Mouse (Mus musculus) erythroblast, embryonic 14.5 days (primary cell): ENCODE measurements around the gene Tmsb4x. TPM values are rescaled to one million over a fixed set of nuclear protein-coding genes. Genes with fewer than 3 reads are reported as not detected.

Experiments used
- H3K27me3 ChIP-seq: 2 replicates; pipeline ENCODE4 v1.6.1; 2012; ENCODE audit warnings: inconsistent platforms; ENCODE audit not compliant: control insufficient read depth
- H3K36me3 ChIP-seq: 2 replicates; pipeline ENCODE4 v1.6.1; 2012; ENCODE audit warnings: mild to moderate bottlenecking, inconsistent platforms; ENCODE audit not compliant: control insufficient read depth
- H3K4me1 ChIP-seq: 2 replicates; pipeline ENCODE4 v1.6.1; 2012; ENCODE audit warnings: inconsistent platforms; ENCODE audit not compliant: control insufficient read depth
- H3K4me3 ChIP-seq: replicated peaks from 2 replicates; pipeline ENCODE3; 2012; ENCODE audit warnings: moderate library complexity, mild to moderate bottlenecking, inconsistent platforms
- H3K9me3 ChIP-seq: 2 replicates; pipeline ENCODE4 v1.6.1; 2012; ENCODE audit warnings: low read length, inconsistent platforms, mixed read lengths; ENCODE audit not compliant: control insufficient read depth
- GATA1 ChIP-seq: IDR thresholded peaks from 2 replicates; pipeline ENCODE4 v1.6.1; 2012; ENCODE audit warnings: low read length, inconsistent platforms, mixed read lengths
- TAL1 ChIP-seq: IDR thresholded peaks from 3 replicates; pipeline ENCODE4 v1.6.1; 2012; ENCODE audit warnings: low read length, inconsistent platforms, mixed read lengths
- polyA plus RNA-seq: library from polyadenylated mRNA; stranded (reverse); fragments of >175 nt; gene quantifications from 2 replicates; pipeline ENCODE4 v1.2.3, GENCODE M21; 2012

The Tmsb4x gene
- polyA plus RNA-seq, 1 experiment = 1.1 TPM

DNA sequence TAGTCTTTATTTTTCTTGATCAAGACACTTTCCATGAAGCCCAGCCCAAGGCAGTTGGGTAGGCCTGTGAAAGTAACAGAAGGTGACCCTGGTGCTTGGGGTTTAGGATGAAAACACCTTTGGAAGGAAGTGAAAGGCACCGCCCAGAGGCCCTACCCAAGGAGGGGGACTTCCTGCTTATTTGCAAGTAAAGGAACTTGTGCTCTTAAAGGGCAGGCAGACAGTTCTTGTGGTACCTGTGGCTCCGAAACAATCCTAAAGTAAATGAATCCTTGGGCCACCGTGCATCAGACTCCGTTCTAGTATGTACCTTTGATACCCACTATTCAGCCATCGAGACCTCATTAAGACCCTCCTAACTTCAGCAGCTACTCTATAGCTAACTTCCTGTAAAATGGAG is 17.5 kb upstream of the Tmsb4x start:
- Histone ChIP-seq H3K27me3 (no peaks in the 10 kb centered on the region), H3K9me3 (no peaks in the 10 kb centered on the region), H3K36me3 (no peaks in the 10 kb centered on the region), H3K4me3 (no peak overlapping the region), H3K4me1 (no peaks in the 10 kb centered on the region)
- TF ChIP-seq TAL1 (no peak), GATA1 (no peak)

DNA sequence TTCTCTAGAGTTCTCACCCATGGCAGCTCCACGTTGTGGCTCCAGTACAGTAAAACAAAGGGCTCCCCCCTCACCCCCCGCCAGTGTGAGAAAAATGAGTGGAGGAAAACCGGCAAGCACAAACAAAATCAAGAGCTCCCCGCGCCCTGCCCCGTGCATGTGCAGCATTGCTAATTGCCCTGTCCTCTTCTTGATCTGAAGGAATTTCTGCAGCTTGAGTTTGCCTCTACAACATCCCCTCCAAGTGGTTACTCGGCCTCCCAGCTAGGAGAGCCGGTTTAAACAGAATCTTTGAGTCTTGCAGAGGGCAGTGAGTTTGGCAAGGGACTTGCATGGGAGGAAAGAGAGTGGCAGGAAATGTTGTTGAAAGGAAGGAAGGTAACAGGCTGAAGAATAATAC is 3.6 kb upstream of the Tmsb4x start:
- Histone ChIP-seq H3K27me3 (peaks cover 30% of the 10 kb centered on the region), H3K36me3 (no peaks in the 10 kb centered on the region), H3K4me1 (peaks cover 5% of the 10 kb centered on the region), H3K4me3 (no peak overlapping the region), H3K9me3 (peaks cover 6% of the 10 kb centered on the region; the same call in 1 of the 2 replicates)
- TF ChIP-seq GATA1 (no peak), TAL1 (no peak)

DNA sequence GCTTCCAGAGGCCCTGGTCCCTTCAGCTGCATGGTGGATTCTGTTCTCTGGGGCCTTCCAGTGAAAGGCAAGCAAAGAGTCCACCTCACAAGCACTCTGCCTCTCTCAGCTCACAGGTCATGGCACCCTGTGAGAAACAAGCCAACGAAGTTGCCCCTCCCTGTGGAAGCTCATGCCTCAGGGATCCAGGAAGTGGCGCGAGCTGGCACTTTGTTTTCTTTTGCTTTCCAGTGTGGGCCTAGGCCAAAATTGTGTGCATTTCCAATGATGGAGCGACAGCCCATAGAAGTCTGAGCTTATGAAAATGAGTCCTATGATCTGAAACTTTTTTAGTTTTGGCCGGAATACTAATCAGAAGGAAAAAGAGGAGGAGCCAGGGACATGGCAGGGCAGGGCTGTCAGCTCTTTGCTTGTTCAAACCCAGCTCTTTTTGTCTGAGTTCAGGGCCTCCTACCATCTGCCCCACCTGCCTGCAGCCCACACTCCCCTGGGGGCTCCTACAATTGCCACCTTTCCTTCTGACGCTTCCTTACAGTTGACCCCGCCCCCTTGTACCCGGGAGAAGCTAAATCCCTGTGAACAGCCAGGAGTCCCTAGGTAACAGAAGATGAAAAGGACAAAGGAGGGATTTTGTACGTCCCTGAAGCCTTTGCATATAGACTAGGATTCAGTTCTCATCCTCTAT is 2.9 kb upstream of the Tmsb4x start:
- no peak overlapping the region for H3K4me3 ChIP-seq
- no peak for TF ChIP-seq TAL1
- TF ChIP-seq GATA1 = no peak
- peaks cover 36% of the 10 kb centered on the region for H3K27me3 ChIP-seq
- H3K36me3 ChIP-seq = no peaks in the 10 kb centered on the region
- H3K9me3 ChIP-seq = peaks cover 6% of the 10 kb centered on the region; the same call in 1 of the 2 replicates
- H3K4me1 ChIP-seq = peaks cover 5% of the 10 kb centered on the region

DNA sequence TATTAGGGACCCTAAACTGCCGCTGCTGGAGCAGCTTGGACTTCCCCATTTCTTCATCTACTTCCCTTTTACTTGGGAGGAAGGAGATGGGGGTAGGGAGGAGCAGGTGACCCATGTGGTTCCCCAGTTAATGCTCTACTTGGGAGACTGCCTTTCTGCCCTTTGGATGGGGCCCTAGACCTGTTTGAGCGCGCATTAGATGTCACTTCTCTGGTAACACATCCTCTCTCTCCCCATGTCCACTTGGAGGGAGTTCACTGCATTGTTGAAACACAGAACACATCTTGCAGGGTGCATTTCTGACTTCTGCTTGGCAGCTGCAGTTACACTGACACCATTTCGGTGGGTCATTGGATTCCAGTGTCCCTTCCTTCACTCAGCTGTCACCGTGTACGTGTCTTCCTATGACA is 1.2 kb upstream of the Tmsb4x start:
- H3K4me1 ChIP-seq = peaks cover 5% of the 10 kb centered on the region
- H3K4me3 ChIP-seq = no peak overlapping the region
- no peak for TF ChIP-seq TAL1
- TF ChIP-seq GATA1 = no peak
- H3K36me3 ChIP-seq = no peaks in the 10 kb centered on the region
- H3K9me3 ChIP-seq = peaks cover 6% of the 10 kb centered on the region; the same call in 1 of the 2 replicates
- peaks cover 38% of the 10 kb centered on the region for H3K27me3 ChIP-seq

DNA sequence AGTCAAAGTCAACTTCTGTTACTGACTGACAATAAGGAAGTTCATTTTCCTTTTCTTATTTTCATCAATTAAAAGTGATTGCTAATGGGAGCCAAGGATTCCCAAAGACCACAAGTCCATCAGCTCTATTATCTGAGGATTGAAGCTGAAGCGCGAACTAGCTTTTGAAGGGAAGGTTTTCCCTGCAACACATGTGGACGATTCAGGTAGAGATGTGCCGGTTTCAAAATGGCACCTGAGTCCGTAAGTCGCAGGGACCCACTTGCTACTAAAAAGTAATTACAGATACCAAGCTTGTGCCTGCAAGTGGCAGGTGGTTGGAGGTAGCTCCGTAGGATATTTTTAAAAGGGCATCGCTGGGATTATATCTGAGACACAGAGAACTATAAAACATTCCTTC is 713 bp upstream of the Tmsb4x start:
- Histone ChIP-seq H3K4me3 (no peak overlapping the region), H3K4me1 (peaks cover 5% of the 10 kb centered on the region), H3K36me3 (no peaks in the 10 kb centered on the region), H3K9me3 (peaks cover 6% of the 10 kb centered on the region; the same call in 1 of the 2 replicates), H3K27me3 (peaks cover 38% of the 10 kb centered on the region)
- no peak for TF ChIP-seq GATA1
- TF ChIP-seq TAL1 = no peak

DNA sequence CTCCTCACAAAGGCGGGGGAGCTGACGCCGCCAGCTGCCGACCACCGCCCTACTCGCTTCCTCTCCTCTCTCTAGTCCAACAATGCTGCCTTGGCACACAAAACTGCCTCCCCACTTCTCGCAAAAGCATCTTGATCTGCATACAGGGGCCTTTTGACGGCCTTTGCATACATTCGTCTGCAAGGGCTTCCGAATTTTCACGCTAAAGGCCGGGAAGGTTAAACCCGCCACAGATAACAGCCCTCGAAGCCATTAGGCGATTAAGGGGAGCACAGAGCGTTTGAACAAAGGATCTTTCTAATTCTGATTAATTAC is 652 bp downstream of the Tmsb4x start:
- H3K4me3 ChIP-seq = peak overlapping the region; percentile 54
- no peak for TF ChIP-seq TAL1
- no peak for TF ChIP-seq GATA1
- H3K4me1 ChIP-seq = peaks cover 5% of the 10 kb centered on the region
- H3K36me3 ChIP-seq = no peaks in the 10 kb centered on the region
- peaks cover 6% of the 10 kb centered on the region; the same call in 1 of the 2 replicates for H3K9me3 ChIP-seq
- H3K27me3 ChIP-seq = peaks cover 38% of the 10 kb centered on the region

DNA sequence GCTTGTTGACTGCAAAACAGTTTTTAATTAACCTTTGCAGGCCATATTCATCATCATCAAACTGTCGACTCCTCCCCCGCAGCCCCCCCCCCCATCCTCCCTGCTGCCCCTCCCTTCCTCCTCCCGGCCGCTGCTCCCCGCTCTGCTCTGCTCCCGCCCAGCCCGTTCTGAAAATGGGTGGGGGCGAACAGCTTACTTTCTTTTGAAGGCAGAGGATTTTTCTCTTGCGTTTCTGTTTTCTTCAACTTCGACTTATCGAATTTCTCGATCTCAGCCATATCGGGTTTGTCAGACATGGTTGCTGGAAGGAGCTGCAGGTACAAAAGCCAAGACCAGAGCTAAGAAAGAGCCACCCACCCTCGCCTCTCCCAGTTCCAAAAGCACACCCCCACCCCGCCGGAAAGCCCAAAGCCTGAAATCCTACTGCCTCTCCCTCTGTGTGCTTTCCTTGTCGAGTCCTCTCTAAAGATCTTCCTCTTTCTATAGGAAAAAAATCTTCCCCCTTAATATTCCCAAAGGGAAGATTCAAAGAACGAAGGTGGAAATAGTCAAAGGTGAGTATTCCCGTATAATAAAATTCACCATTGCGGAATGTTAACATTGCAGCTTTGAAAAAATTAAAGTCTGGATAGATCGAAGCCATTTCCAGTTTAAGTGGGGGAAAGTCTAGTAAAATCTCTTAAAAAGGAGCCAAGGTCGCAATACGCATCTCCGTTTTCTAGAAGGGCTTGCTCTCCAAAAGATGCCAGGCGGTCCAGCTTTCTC is 1.2 kb downstream of the Tmsb4x start:
- H3K27me3 ChIP-seq = peaks cover 38% of the 10 kb centered on the region
- peak overlapping the region; percentile 54 for H3K4me3 ChIP-seq
- TF ChIP-seq GATA1 (no peak), TAL1 (no peak)
- peaks cover 6% of the 10 kb centered on the region; the same call in 1 of the 2 replicates for H3K9me3 ChIP-seq
- H3K36me3 ChIP-seq = no peaks in the 10 kb centered on the region
- H3K4me1 ChIP-seq = peaks cover 5% of the 10 kb centered on the region

DNA sequence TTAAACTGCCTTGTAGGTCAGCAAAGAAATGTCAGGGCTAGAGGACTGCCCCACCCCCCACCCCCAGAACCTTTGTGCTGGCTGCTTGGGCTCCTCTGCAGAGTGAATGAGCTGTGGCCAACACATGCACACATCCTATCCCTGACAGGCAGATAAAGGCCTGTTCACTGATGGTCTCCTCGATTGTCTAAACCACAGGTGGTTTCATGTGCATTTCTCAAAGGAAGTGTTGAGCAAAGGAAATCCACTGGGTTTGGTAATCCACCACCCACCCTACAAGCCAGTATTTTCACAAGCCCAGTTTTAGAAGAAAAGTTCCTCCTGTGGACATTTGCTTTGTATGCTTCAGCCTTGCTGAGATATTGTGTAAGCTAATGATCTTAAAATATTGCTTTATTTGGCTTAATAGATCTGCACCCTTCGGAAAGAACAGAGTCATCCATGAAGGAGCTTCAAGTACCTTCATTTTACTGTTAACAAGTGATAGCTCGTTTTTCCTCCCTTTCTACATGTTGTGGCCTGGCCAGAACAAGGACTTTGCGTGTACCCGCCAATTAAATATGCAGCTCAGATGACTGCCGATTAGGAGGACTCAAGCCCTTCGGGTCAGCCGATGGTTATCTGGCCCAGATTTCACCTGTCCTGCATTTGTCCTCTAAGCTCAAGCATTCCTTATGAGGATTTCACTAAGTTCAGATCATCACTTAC is 3.1 kb downstream of the Tmsb4x start:
- H3K4me3 ChIP-seq = no peak overlapping the region
- no peak for TF ChIP-seq GATA1
- no peak for TF ChIP-seq TAL1

DNA sequence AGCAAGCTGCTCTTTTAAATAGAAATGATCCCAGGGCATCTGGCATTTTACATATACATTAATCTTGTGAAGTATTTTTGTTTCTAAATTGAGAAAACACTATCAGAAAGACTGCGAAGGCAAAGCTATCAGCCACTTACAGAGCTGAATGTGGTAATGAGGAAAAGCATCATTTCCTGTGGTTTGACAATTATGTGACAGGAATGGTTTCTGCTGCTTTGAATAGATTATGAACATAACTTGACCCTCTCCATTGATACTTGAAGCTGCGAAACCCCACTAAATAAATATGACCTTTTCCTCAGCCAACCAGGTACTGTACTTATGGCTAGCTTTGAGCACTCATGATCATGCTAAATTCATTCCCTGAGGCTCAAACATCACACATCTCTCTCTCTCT is 7.8 kb downstream of the Tmsb4x start:
- H3K27me3 ChIP-seq = no peaks in the 10 kb centered on the region
- H3K4me3 ChIP-seq = no peak overlapping the region
- H3K9me3 ChIP-seq = no peaks in the 10 kb centered on the region
- no peaks in the 10 kb centered on the region for H3K36me3 ChIP-seq
- TF ChIP-seq TAL1 = no peak
- no peak for TF ChIP-seq GATA1
- H3K4me1 ChIP-seq = no peaks in the 10 kb centered on the region

More for the DNA sequence above, 3.1 kb downstream of the Tmsb4x start:
- no peaks in the 10 kb centered on the region for H3K36me3 ChIP-seq
- H3K9me3 ChIP-seq = peaks cover 6% of the 10 kb centered on the region; the same call in 1 of the 2 replicates
- H3K27me3 ChIP-seq = peaks cover 38% of the 10 kb centered on the region
- H3K4me1 ChIP-seq = peaks cover 5% of the 10 kb centered on the region
